ENCODE assay signal across 11 mouse cellular contexts in genomic region chr4:44983131-44983740, GRCm38 (mm10). TPM values are rescaled to one million over a fixed set of nuclear protein-coding genes. Genes with fewer than 3 reads are reported as not detected.
DNase-seq lines count a peak whose midpoint lies in the region; ATAC-seq and TF ChIP-seq lines count a peak whose summit lies in the region.
"Had no signal": no experiment of that assay in that cellular context is flagged by ENCODE, and none has a peak within 500 bp of the region (broad histone marks: within the 10 kb centered on the region; RNA-seq: fewer than 3 reads in every experiment).

No protein-coding gene starts in this region.

- peaks cover 59% of the 10 kb centered on the region for H3K36me3 ChIP-seq in G1E (replicated peaks)
- peaks cover 45% of the 10 kb centered on the region for H3K36me3 ChIP-seq in embryonic facial prominence, embryonic 10.5 days (replicated peaks)
- peaks cover 12% of the 10 kb centered on the region for H3K36me3 ChIP-seq in liver, embryonic 11.5 days (ENCODE audit: control insufficient read depth, insufficient read depth, low read length)

- H3K4me1 ChIP-seq in G1E (ENCODE audit: insufficient read depth, low read depth, low read length), result peaks cover 47% of the 10 kb centered on the region
- H3K4me1 ChIP-seq in embryonic facial prominence, embryonic 10.5 days, result peaks cover 47% of the 10 kb centered on the region
- H3K4me1 ChIP-seq in liver, embryonic 11.5 days (replicated peaks; ENCODE audit: control insufficient read depth, insufficient read depth, low read length), result peaks cover 26% of the 10 kb centered on the region

- H3K4me3 ChIP-seq in G1E (ENCODE audit: low read depth, low read length), result peak overlapping the region; percentile 90
- peak overlapping the region; percentile 85; the same call in 1 of the 2 replicates for H3K4me3 ChIP-seq in embryonic facial prominence, embryonic 10.5 days
- H3K4me3 ChIP-seq in liver, embryonic 11.5 days (ENCODE audit: low read depth, low read length), result peak overlapping the region; percentile 90
- H3K4me3 ChIP-seq: embryonic facial prominence, embryonic 15.5 days had no signal

- no peak for ATAC-seq in G1E (ENCODE audit: extremely low read depth, insufficient number of reproducible peaks, low FRiP score, poor library complexity, severe bottlenecking)
- ATAC-seq in liver, embryonic 11.5 days (replicated peaks; ENCODE audit: low FRiP score), result no peak
- ATAC-seq: midbrain, embryonic 16.5 days had no signal

- peak overlapping the region; percentile 88 for H3K4me2 ChIP-seq in liver, embryonic 11.5 days

- peak overlapping the region; percentile 96 for H3K9ac ChIP-seq in liver, embryonic 11.5 days (ENCODE audit: low read depth, low read length)
- H3K9ac ChIP-seq: embryonic facial prominence, embryonic 15.5 days had no signal

- 89% methylated on average over 10 of the region's 10 CpGs for WGBS in embryonic facial prominence, embryonic 10.5 days
- WGBS in liver, embryonic 11.5 days, result 72% methylated on average over 10 of the region's 10 CpGs

- H3K27ac ChIP-seq in embryonic facial prominence, embryonic 10.5 days (replicated peaks), result peak overlapping the region; percentile 24; the same call in 1 of the 2 replicates
- H3K27ac ChIP-seq in liver, embryonic 11.5 days (ENCODE audit: low read depth, low read length), result no peak overlapping the region
- H3K27ac ChIP-seq: embryonic facial prominence, embryonic 15.5 days had no signal

- TF ChIP-seq CTCF in G1E (IDR thresholded peaks at IDR 0.05; ENCODE audit: low read depth, low read length), result no peak

- peak; percentile 27 for DNase-seq in kidney, adult 11 months
- no peak for DNase-seq in kidney, postnatal 4 days
- DNase-seq in G1E (ENCODE audit: low spot score), result no peak
- no peak for DNase-seq in embryonic facial prominence, embryonic 10.5 days (ENCODE audit: low spot score)
- DNase-seq in liver, embryonic 11.5 days (ENCODE audit: low spot score), result no peak
- DNase-seq in testis, postnatal 14 days (ENCODE audit: low spot score), result no peak
- DNase-seq in cerebellum, adult 18-20 months, result no peak
- no peak for DNase-seq in right cerebral cortex, postnatal 14 days
- DNase-seq: thymus, postnatal 25 days had no signal

- H3K27me3 ChIP-seq in G1E (ENCODE audit: insufficient read depth, low read length), result no peaks in the 10 kb centered on the region
- no peaks in the 10 kb centered on the region for H3K27me3 ChIP-seq in embryonic facial prominence, embryonic 10.5 days (replicated peaks; ENCODE audit: low read depth, poor library complexity, severe bottlenecking)
- no peaks in the 10 kb centered on the region for H3K27me3 ChIP-seq in liver, embryonic 11.5 days (replicated peaks; ENCODE audit: control insufficient read depth, insufficient read depth, low read length)
- H3K27me3 ChIP-seq: embryonic facial prominence, embryonic 15.5 days had no signal

- H3K9me3 ChIP-seq in G1E (replicated peaks), result no peaks in the 10 kb centered on the region
- no peaks in the 10 kb centered on the region for H3K9me3 ChIP-seq in embryonic facial prominence, embryonic 10.5 days
- no peaks in the 10 kb centered on the region for H3K9me3 ChIP-seq in liver, embryonic 11.5 days (ENCODE audit: control insufficient read depth, low read length)
- H3K9me3 ChIP-seq: embryonic facial prominence, embryonic 15.5 days had no signal

RNA-seq across cellular contexts. Expression of gene Grhpr, which starts 2.0 kb away (rescaled TPM):
- total RNA-seq in G1E (2014; fragmentation: Nextera tagmentation) (25.2 and 32.4 TPM in 2 replicates), G1E (2017) (30.5 and 33.2 TPM in 2 replicates)
- 74.2 and 119 TPM in 2 replicates for polyA plus RNA-seq in G1E (2012)
- polyA plus RNA-seq in embryonic facial prominence, embryonic 10.5 days (2016; fragmentation: Nextera tagmentation; extraction: Ambion mirVana), result 57.8 and 69.1 TPM in 2 replicates
- polyA plus RNA-seq in liver, embryonic 11.5 days (2014; fragmentation: Nextera tagmentation; extraction: Ambion mirVana), result 128 and 139 TPM in 2 replicates

RNA-seq across cellular contexts. Expression of gene Zbtb5, which starts 29.0 kb away (rescaled TPM):
- 9.7 and 10.9 TPM in 2 replicates for total RNA-seq in G1E (2014; fragmentation: Nextera tagmentation)
- 8.7 and 9.8 TPM in 2 replicates for total RNA-seq in G1E (2017)
- polyA plus RNA-seq in G1E (2012), result 2.3 and 2.6 TPM in 2 replicates
- 37.8 and 40.0 TPM in 2 replicates for polyA plus RNA-seq in embryonic facial prominence, embryonic 10.5 days (2016; fragmentation: Nextera tagmentation; extraction: Ambion mirVana)
- 12.7 and 14.7 TPM in 2 replicates for polyA plus RNA-seq in liver, embryonic 11.5 days (2014; fragmentation: Nextera tagmentation; extraction: Ambion mirVana)

RNA-seq across cellular contexts. Expression of gene Polr1e, which starts 35.1 kb away (rescaled TPM):
- total RNA-seq in G1E (2014; fragmentation: Nextera tagmentation) (21.4 and 23.2 TPM in 2 replicates), G1E (2017) (31.7 and 44.5 TPM in 2 replicates)
- 3.5 and 9.2 TPM in 2 replicates for polyA plus RNA-seq in G1E (2012)
- 59.8 and 72.3 TPM in 2 replicates for polyA plus RNA-seq in embryonic facial prominence, embryonic 10.5 days (2016; fragmentation: Nextera tagmentation; extraction: Ambion mirVana)
- 58.6 and 58.8 TPM in 2 replicates for polyA plus RNA-seq in liver, embryonic 11.5 days (2014; fragmentation: Nextera tagmentation; extraction: Ambion mirVana)
